Mouse (Mus musculus): ENCODE results near the gene Cntn1. TPM values are rescaled to one million over a fixed set of nuclear protein-coding genes. Genes with fewer than 3 reads are reported as not detected.
"Not testable (repeated sequence)": the region's sequence is repeated elsewhere in the genome, so short reads cannot be mapped to it uniquely, and the experiment has no call there.

Cntn1 gene
- polyA plus RNA-seq, 1 experiment: 1.4 TPM

- H3K36me3 ChIP-seq (ENCODE audit: control insufficient read depth, insufficient read depth, low read length): no peaks in the 10 kb centered on the region
- H3K27ac ChIP-seq (ENCODE audit: control insufficient read depth, insufficient read depth, low read depth, low read length): no peak overlapping the region
- TF ChIP-seq POLR2A (IDR thresholded peaks at IDR 0.05; ENCODE audit: control insufficient read depth, low read depth, low read length) (no peak), CTCF (IDR thresholded peaks at IDR 0.05; ENCODE audit: control insufficient read depth, insufficient read depth, insufficient replicate concordance, low read depth, low read length) (no peak)
- H3K4me3 ChIP-seq (ENCODE audit: control insufficient read depth, low read depth, low read length): peak overlapping the region; percentile 79
- H3K4me1 ChIP-seq (ENCODE audit: control insufficient read depth, insufficient read depth, low read length): peaks cover 3% of the 10 kb centered on the region; the same call in 1 of the 2 replicates
- no peaks in the 10 kb centered on the region for H3K27me3 ChIP-seq (ENCODE audit: control insufficient read depth, insufficient read depth, low read length)
Observed at GRCm38 (mm10) chr15:92344136-92344869, 293.3 kb downstream of the Cntn1 start.

GRCm38 (mm10) chr15:92347426-92347825 lies 296.5 kb downstream of the Cntn1 start:
- Histone ChIP-seq H3K4me1 (ENCODE audit: control insufficient read depth, insufficient read depth, low read length) (peaks cover 3% of the 10 kb centered on the region; the same call in 1 of the 2 replicates), H3K27me3 (ENCODE audit: control insufficient read depth, insufficient read depth, low read length) (no peaks in the 10 kb centered on the region), H3K4me3 (ENCODE audit: control insufficient read depth, low read depth, low read length) (no peak overlapping the region), H3K27ac (ENCODE audit: control insufficient read depth, insufficient read depth, low read depth, low read length) (no peak overlapping the region), H3K36me3 (ENCODE audit: control insufficient read depth, insufficient read depth, low read length) (no peaks in the 10 kb centered on the region)
- no peak for TF ChIP-seq CTCF (IDR thresholded peaks at IDR 0.05; ENCODE audit: control insufficient read depth, insufficient read depth, insufficient replicate concordance, low read depth, low read length)
- no peak for TF ChIP-seq POLR2A (IDR thresholded peaks at IDR 0.05; ENCODE audit: control insufficient read depth, low read depth, low read length)

- no peak overlapping the region for H3K27ac ChIP-seq (ENCODE audit: control insufficient read depth, insufficient read depth, low read depth, low read length)
- H3K27me3 ChIP-seq (ENCODE audit: control insufficient read depth, insufficient read depth, low read length): no peaks in the 10 kb centered on the region
- H3K4me3 ChIP-seq (ENCODE audit: control insufficient read depth, low read depth, low read length): no peak overlapping the region
- H3K36me3 ChIP-seq (ENCODE audit: control insufficient read depth, insufficient read depth, low read length): no peaks in the 10 kb centered on the region
- TF ChIP-seq POLR2A (IDR thresholded peaks at IDR 0.05; ENCODE audit: control insufficient read depth, low read depth, low read length): no peak
- TF ChIP-seq CTCF (IDR thresholded peaks at IDR 0.05; ENCODE audit: control insufficient read depth, insufficient read depth, insufficient replicate concordance, low read depth, low read length): no peak
- H3K4me1 ChIP-seq (ENCODE audit: control insufficient read depth, insufficient read depth, low read length): peaks cover 3% of the 10 kb centered on the region; the same call in 1 of the 2 replicates
Observed at GRCm38 (mm10) chr15:92347902-92348301, 296.9 kb downstream of the Cntn1 start.

- not testable (repeated sequence) for H3K27me3 ChIP-seq (ENCODE audit: control insufficient read depth, insufficient read depth, low read length); H3K27ac ChIP-seq (ENCODE audit: control insufficient read depth, insufficient read depth, low read depth, low read length); H3K36me3 ChIP-seq (ENCODE audit: control insufficient read depth, insufficient read depth, low read length); H3K4me1 ChIP-seq (ENCODE audit: control insufficient read depth, insufficient read depth, low read length); H3K4me3 ChIP-seq (ENCODE audit: control insufficient read depth, low read depth, low read length)
Observed at GRCm38 (mm10) chr15:92348453-92348852, 297.5 kb downstream of the Cntn1 start.

GRCm38 (mm10) chr15:92364153-92364552 lies 313.2 kb downstream of the Cntn1 start:
- H3K27me3 ChIP-seq (ENCODE audit: control insufficient read depth, insufficient read depth, low read length): no peaks in the 10 kb centered on the region
- no peak overlapping the region for H3K4me3 ChIP-seq (ENCODE audit: control insufficient read depth, low read depth, low read length)
- TF ChIP-seq POLR2A (IDR thresholded peaks at IDR 0.05; ENCODE audit: control insufficient read depth, low read depth, low read length) (no peak), CTCF (IDR thresholded peaks at IDR 0.05; ENCODE audit: control insufficient read depth, insufficient read depth, insufficient replicate concordance, low read depth, low read length) (no peak)
- no peaks in the 10 kb centered on the region for H3K4me1 ChIP-seq (ENCODE audit: control insufficient read depth, insufficient read depth, low read length)
- H3K27ac ChIP-seq (ENCODE audit: control insufficient read depth, insufficient read depth, low read depth, low read length): no peak overlapping the region
- no peaks in the 10 kb centered on the region for H3K36me3 ChIP-seq (ENCODE audit: control insufficient read depth, insufficient read depth, low read length)

GRCm38 (mm10) chr15:92364592-92364991 lies 313.6 kb downstream of the Cntn1 start:
- no peaks in the 10 kb centered on the region for H3K36me3 ChIP-seq (ENCODE audit: control insufficient read depth, insufficient read depth, low read length)
- TF ChIP-seq CTCF (IDR thresholded peaks at IDR 0.05; ENCODE audit: control insufficient read depth, insufficient read depth, insufficient replicate concordance, low read depth, low read length) (no peak), POLR2A (IDR thresholded peaks at IDR 0.05; ENCODE audit: control insufficient read depth, low read depth, low read length) (no peak)
- H3K4me3 ChIP-seq (ENCODE audit: control insufficient read depth, low read depth, low read length): no peak overlapping the region
- no peaks in the 10 kb centered on the region for H3K27me3 ChIP-seq (ENCODE audit: control insufficient read depth, insufficient read depth, low read length)
- H3K4me1 ChIP-seq (ENCODE audit: control insufficient read depth, insufficient read depth, low read length): no peaks in the 10 kb centered on the region
- no peak overlapping the region for H3K27ac ChIP-seq (ENCODE audit: control insufficient read depth, insufficient read depth, low read depth, low read length)

Other genes starting within 250 kb of the Cntn1 start
- gene Smgc, start 212.9 kb upstream of the Cntn1 start, polyA plus RNA-seq (2012; rRNA removed): not detected in 2 replicates